Mouse (Mus musculus) left cerebral cortex, adult 2 months (tissue): ENCODE results near the gene Cacng7. TPM values are rescaled to one million over a fixed set of nuclear protein-coding genes. Genes with fewer than 3 reads are reported as not detected.
"Not testable (repeated sequence)": the region's sequence is repeated elsewhere in the genome, so short reads cannot be mapped to it uniquely, and the experiment has no call there.

Experiments
- DNase-seq, 2 experiments: peaks; one replicate each; pipeline ENCODE4 v3.0.0; 2021 to 2022; ENCODE audit warnings: low spot score in 2 of 2, mixed read lengths in 1 of 2; ENCODE audit errors: extremely low spot score in 1 of 2
- H3K27ac ChIP-seq: fragments of 200-600 bp; 2 replicates; pipeline ENCODE4 v1.8.1; 2022
- H3K4me3 ChIP-seq: fragments of 200-600 bp; 2 replicates; pipeline ENCODE4 v1.8.1; 2022
- CTCF ChIP-seq: fragments of 200-600 bp; IDR thresholded peaks from 2 replicates; pipeline ENCODE4 v1.8.1; 2022; ENCODE audit warnings: antibody characterized with exemption, mild to moderate bottlenecking, moderate library complexity
- intact Hi-C: fragments of 180-260 bp; cut with DNase I; formaldehyde crosslinking; loops from one replicate; pipeline ENCODE4 v1.15.1; 2025
- total RNA-seq, 2 experiments: library from RNA; stranded (reverse); gene quantifications; 2 replicates each; pipeline ENCODE4 v1.2.3; 2021

The Cacng7 gene
- total RNA-seq, 2 experiments from 2014 or later: 180 to 201 TPM

DNA sequence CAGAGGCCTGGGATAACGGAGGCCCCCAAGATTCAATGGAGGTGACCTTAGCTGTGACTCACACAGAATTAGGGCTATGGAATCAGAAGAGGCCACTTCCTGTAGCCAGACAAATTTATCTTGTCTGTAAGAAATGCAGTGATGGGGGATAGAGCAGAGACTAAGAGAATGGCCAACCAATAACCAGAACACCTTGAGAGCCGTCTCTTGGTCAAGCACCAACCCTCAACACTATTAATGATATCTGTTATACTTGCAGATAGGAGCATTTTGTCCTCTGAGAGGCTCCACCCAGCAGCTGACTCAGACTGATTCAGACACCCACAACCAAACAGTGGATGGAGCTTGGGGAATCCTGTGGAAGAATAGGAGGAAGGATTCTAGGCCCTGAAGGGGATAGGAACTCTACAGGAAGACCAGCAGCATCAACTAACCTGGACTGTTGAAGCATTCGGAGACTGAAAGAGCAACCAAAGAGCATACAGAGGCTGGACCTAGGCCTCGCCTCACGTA is 52.1 kb downstream of the Cacng7 start:
- DNase-seq: no peak
- Histone ChIP-seq H3K4me3 (no peak overlapping the region), H3K27ac (0 out of 2 replicates have a peak overlapping the region, but pooled peaks have one; percentile 28)
- TF ChIP-seq CTCF: no peak
- intact Hi-C loops: no loop called here

DNA sequence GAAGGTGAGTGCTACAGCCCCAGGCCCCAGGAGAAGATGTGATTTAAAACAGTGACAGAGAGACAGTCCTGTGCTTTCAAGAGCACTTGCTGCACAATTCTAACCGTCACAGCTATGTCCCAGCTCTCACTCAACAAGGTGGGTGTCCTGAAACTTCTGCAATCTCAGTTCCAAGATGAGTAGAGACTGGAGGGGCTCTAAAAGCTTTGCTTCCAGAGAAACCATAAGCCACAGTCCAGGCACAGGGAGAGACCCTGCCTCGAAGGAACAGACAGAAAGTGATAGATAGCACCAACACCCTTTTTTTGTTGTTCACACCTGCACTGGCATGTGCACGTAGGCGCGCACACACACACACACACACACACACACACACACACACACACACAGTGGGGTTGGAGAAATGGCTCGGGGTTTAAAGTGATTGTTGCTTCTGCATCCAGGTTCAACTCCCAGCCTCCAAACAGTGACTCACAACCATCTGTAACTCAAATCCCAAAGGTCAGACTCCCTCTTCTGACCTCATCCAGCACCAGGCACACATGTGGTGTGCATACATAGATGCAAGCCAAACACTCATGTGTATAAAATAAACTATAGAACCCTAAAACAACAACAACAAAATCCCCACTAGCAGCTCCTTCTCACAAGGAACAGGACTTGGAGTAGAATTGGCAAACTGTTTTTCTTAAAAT is 53.4 kb downstream of the Cacng7 start:
- H3K4me3 ChIP-seq: no peak overlapping the region
- intact Hi-C loops: no loop called here
- no peak for DNase-seq
- H3K27ac ChIP-seq: no peak overlapping the region
- TF ChIP-seq CTCF: no peak

DNA sequence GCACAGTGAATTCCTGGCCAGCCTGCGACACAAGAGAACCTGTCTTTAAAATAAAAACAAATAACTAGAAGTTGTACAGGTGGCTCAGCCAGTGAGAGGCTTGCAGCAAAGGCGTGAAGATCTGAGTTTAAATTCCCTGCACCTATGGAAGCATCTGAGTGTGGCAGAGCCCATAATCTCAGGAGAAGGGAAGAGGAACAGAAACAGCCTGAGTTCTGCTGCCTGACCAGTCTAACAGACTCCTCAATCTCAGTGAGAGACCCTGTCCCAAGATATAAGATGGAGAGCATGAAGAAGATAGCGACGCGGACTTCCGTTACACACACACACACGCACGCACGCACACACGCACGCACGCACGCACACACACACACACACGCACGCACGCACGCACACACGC is 55.0 kb downstream of the Cacng7 start:
- Histone ChIP-seq H3K27ac (no peak overlapping the region), H3K4me3 (no peak overlapping the region)
- TF ChIP-seq CTCF: no peak
- intact Hi-C loops: no loop called here
- no peak for DNase-seq

DNA sequence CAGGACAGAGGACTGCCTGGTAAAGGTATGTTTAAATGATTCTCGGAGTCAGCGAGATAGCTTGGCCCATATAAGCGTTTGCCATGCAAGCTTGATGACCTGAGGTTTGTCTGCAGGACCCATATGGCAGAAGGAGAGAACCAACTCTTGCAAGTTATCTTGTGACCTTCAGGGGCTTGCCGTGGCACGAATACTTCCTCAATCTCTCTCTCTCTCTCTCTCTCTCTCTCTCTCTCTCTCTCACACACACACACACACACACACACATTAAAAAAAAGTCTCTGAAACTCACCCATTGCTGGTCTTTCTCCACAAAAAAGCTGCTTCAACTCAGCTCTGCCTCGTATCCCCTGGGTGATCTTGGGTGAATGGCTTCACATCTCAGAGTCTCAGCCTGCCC is 56.1 kb downstream of the Cacng7 start:
- no peak for DNase-seq
- TF ChIP-seq CTCF: no peak
- no peak overlapping the region for H3K27ac ChIP-seq
- intact Hi-C loops: no loop called here
- peak overlapping the region; percentile 56 for H3K4me3 ChIP-seq

DNA sequence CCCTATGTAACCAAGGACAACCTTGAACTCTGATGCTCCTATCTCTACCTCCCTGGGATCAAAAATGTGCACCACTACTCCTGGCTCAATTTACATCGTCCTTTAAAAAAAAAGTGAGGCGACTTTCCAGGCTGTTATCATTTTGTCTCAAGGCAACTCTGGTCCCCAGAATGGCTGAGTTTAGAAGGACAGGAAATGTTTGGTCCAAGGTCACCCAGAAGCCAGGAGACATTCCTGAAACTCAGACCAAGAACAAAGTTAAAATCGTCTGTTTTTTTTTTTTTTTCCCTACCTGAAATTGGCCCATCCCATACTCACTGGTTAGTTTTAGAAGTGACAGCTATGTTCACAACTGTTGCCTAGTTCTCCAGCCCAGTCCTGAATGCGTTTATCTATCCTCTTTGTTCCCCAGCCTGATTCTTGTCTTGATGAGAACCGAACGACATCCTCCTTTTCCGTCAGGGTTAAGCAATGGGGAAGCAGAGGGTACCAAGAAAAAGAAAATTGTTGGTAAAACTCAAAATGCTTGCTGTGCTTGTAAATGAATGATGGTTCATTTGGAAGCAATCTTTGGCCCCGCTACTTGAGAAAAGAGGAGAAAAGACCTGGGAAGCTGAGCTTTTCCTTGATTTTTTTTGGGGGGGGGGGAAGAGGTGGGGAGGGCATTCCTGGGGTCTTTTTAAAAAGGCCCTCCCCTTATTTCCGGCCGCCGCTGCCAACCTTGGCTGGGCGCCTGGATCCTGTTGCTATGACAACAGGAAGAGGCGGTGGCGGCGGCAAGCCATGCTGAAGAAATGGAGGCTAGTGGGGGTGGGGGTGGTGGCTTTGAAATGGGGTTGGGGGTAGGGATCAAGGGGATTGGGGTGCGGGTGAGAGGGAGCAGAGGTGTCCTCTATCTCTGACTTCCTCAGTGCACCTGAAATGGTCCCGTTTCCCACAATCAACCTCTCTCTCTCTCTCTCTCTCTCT is 57.0 kb downstream of the Cacng7 start:
- DNase-seq: peak; percentile 83 to 87
- TF ChIP-seq CTCF: no peak
- intact Hi-C loops: loop anchor here (5.0 kb wide), 2 partner anchors 57 to 63 kb away; partner anchors contain the start of gene Cacng7
- Histone ChIP-seq H3K27ac (peak overlapping the region; percentile 90), H3K4me3 (peak overlapping the region; percentile 56)

DNA sequence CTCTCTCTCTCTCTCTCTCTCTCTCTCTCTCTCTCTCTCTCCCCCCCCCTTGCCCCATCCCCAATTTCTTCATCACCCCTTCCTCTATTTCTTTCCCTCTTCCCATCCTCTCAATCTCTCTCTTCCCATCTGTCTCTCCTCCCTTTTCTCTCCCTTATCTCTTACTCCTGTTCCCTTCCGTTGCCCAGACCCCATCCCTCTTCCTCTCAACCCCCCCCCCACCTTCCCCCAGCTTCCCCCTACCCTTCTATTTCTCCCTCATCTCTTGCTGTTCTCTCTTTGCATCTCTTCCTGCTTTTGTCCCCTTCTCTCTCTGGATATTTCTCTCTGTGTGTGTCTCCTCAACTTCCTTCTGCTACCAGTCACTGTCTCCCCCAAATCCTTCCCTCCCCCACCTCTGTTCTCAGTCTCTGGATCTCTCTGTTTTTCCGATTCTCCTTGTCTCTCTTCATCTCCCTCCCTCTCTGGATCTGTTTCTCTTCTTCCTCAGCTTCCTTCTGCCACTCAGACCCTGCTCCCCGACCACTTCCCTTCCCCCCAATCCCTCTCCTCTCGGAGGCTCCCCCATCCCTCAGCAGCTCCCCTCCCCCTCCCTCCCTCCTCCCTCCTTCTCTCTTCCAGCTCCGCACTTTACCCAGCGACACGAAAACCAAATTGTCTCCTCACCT is 57.8 kb downstream of the Cacng7 start, which contains the start of gene Cacng8:
TSS of gene Cacng8 (plus strand) at position 271 of the 668 bp plus-strand sequence.
- no peak for TF ChIP-seq CTCF
- intact Hi-C loops: loop anchor here (5.0 kb wide), 2 partner anchors 58 to 62 kb away; partner anchors contain the start of gene Cacng7
- Histone ChIP-seq H3K27ac (peak within 1 kb of the TSS; percentile 90), H3K4me3 (peak within 1 kb of the TSS; percentile 56)
- DNase-seq: peak in 1 of 2 experiments; percentile 44

DNA sequence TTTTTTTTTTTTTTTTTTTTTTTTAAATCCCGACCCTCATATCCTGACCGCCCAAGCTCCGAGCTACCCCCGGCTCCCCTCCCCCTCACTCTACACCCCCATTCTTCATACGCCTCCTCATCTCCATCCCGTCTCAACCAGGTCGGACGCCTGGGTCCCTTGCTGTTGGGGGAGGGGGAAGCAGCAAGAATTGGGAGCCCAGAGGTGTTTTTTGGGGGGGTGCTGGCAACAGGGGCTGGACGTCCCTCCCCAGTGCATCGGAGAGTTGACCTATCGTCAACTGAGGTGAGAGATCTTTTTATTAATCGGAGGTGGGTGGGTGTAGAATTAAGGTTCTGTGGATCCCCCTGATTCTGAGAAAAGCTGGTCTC is 58.3 kb downstream of the Cacng7 start:
- TF ChIP-seq CTCF: no peak
- peak overlapping the region; percentile 56 for H3K4me3 ChIP-seq
- DNase-seq: no peak
- intact Hi-C loops: loop anchor here (5.0 kb wide), 2 partner anchors 59 to 61 kb away; partner anchors contain the start of gene Cacng7
- H3K27ac ChIP-seq: peak overlapping the region; percentile 90

DNA sequence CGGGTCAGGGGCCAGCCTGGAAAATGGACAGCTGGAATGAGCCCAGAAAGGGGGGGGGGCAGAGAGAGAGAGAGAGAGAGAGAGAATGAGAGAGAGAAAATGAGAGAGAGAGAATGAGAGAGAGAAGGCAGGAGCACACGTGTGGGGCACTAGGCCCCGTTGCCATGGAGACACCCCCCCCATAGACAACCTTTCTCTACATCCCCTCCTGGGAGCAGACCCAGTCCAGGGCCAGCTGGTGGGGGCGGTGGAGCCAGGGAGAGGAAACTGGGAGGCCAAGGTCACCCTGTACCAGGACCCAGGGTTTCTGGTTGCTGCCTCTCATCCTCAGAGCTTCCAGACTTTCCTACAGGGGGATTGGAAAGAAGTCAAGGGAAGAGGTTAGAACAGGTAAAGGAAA is 59.1 kb downstream of the Cacng7 start:
- intact Hi-C loops: loop anchor here (5.0 kb wide), 2 partner anchors 60 kb away; partner anchors contain the start of gene Cacng7
- peak overlapping the region; percentile 56 for H3K4me3 ChIP-seq
- peak overlapping the region; percentile 90 for H3K27ac ChIP-seq
- DNase-seq: peak in 1 of 2 experiments; percentile 55
- TF ChIP-seq CTCF: no peak

DNA sequence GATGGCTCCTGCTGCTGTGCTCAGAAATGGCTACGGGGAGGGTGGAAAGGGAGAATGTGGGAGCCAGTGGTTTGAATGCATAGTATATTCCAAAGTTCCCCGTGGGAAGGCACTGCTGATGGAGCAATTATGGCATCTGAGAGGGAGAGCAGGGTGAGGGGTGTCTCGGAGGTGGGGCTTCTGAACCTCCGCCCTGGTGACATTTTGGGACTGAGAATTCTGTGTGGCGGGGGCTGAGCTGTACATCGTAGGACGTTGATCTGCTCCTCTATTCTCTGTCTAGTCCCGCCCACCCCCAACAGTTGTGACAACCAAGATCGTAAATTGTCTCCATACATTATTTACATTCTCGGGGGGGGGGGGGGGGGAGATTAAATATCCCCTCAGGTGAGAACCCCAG is 64.6 kb downstream of the Cacng7 start:
- intact Hi-C loops: no loop called here
- Histone ChIP-seq H3K27ac (no peak overlapping the region), H3K4me3 (peak overlapping the region; percentile 13; the same call in 1 of the 2 replicates)
- DNase-seq: no peak
- TF ChIP-seq CTCF: no peak

DNA sequence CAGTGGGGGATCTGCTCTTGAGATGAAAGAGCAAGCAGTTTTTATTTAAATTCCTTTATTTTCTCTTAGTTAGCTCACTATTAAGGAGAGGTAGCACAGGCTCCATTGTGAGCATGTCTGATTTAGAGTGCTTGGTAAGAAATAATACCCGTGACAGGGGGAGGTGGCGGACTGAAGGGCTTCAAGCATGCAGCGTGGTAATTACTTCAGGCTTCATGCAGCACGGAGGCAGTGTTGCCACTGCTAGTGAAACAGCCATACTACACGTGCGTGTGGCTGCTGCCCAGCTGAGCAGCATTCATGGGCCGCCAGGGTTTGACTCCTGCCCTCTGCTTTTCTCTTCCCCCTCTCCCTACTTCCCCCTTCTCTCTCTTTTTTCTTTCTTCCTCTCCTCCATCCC is 65.0 kb downstream of the Cacng7 start:
- no peak for DNase-seq
- intact Hi-C loops: no loop called here
- no peak overlapping the region; the same call in 1 of the 2 replicates for H3K4me3 ChIP-seq
- H3K27ac ChIP-seq: no peak overlapping the region
- TF ChIP-seq CTCF: no peak

DNA sequence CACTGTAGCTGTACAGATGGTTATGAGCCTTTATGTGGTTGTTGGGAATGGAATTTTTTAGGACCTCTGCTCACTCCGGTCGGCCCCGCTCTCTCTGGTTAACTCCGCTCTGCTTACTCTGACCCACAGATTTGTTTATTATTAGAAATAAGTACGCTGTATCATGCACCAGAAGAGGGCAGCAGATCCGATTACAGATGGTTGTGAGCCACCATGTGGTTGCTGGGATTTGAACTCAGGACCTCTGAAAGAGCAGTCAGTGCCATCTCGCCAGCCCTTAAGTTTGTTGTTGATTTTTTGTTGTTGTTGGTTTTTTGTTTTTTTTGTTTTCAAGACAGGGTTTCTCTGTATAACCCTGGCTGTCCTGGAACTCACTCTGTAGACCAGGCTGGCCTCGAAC is 65.6 kb downstream of the Cacng7 start:
- H3K27ac ChIP-seq, H3K4me3 ChIP-seq, intact Hi-C loops, DNase-seq: not testable (repeated sequence)
- TF ChIP-seq CTCF: peak; percentile 19
